Mouse (Mus musculus) lung, adult 2 months (tissue): ENCODE results near the gene Crnn. TPM values are rescaled to one million over a fixed set of nuclear protein-coding genes. Genes with fewer than 3 reads are reported as not detected.

ENCODE experiments used
- DNase-seq: peaks from one replicate; pipeline ENCODE4 v3.0.0; 2022
- H3K4me1 ChIP-seq: fragments of 200-500 bp; 2 replicates; pipeline ENCODE4 v1.6.1; 2011; ENCODE audit warnings: low read length; ENCODE audit not compliant: control insufficient read depth, insufficient read depth
- H3K4me3 ChIP-seq: fragments of 200-500 bp; replicated peaks from 2 replicates; pipeline ENCODE3; 2011; ENCODE audit warnings: low read depth, mild to moderate bottlenecking, control low read depth, low read length; ENCODE audit errors: extremely low read depth
- CTCF ChIP-seq: fragments of 200-500 bp; IDR thresholded peaks from 2 replicates; pipeline ENCODE4 v1.5.1; 2011; ENCODE audit warnings: mild to moderate bottlenecking, low read length, control low read depth; ENCODE audit not compliant: insufficient read depth
- POLR2A ChIP-seq: fragments of 200-500 bp; IDR thresholded peaks from 2 replicates; pipeline ENCODE4 v1.6.1; 2011; ENCODE audit warnings: low read depth, mild to moderate bottlenecking, control low read depth, low read length, borderline replicate concordance; ENCODE audit errors: extremely low read depth
- WGBS: fragments of 180-500 bp; shearing (Covaris S2); methylation state at CpG from one replicate; pipeline ENCODE4 v1.1.7; 2018; 5-methylcytosine and 5-hydroxymethylcytosine counted together
- polyA plus RNA-seq: library from polyadenylated mRNA; depleted of rRNA; stranded (reverse); fragments of >200 nt; gene quantifications from 2 replicates; pipeline ENCODE4 v1.2.3, GENCODE M21; 2012; rRNA removed

Crnn gene
- polyA plus RNA-seq: not detected in 2 replicates

- WGBS: 76% methylated on average over 1 of the region's 1 CpGs
- TF ChIP-seq POLR2A (no peak), CTCF (no peak)
These were observed at the start of gene Crnn for GRCm38 (mm10) chr3:93144510-93145051. Crnn (plus strand) TSS chr3:93144787.

DNA sequence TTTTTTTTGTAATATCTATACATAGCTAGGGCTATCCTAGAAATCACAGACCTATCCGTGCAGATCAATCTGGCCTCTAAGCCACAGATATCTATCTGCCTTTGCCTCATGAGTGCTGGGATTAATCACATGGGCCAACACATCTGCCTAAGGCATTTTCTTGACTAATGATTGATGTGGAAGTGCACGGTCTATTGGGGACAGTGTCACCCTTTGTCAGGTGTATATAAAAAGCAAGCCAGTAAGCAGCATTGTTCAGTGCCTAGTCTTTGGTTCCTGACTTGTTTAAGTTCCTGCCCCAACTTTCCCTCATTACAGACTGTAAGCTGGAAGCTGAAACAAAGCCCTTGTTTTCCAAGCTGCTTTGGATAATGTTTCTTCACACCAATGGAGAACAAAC, 48.1 kb upstream of the Crnn start:
- no peak overlapping the region for H3K4me3 ChIP-seq
- H3K4me1 ChIP-seq: no peaks in the 10 kb centered on the region
- WGBS: 72% methylated on average over 2 of the region's 2 CpGs
- DNase-seq: no peak
- TF ChIP-seq POLR2A (no peak), CTCF (no peak)

More at GRCm38 (mm10) chr3:93144510-93145051, at the start of gene Crnn:
- DNase-seq: no peak
- Histone ChIP-seq H3K4me1 (no peaks in the 10 kb centered on the region), H3K4me3 (no peak within 1 kb of the TSS)

GRCm38 (mm10) chr3:93111668-93112067, 32.9 kb upstream of the Crnn start:
- 37% methylated on average over 5 of the region's 5 CpGs for WGBS
- TF ChIP-seq CTCF (peak; percentile 49), POLR2A (no peak)
- no peaks in the 10 kb centered on the region for H3K4me1 ChIP-seq
- no peak for DNase-seq
- H3K4me3 ChIP-seq: no peak overlapping the region

DNA sequence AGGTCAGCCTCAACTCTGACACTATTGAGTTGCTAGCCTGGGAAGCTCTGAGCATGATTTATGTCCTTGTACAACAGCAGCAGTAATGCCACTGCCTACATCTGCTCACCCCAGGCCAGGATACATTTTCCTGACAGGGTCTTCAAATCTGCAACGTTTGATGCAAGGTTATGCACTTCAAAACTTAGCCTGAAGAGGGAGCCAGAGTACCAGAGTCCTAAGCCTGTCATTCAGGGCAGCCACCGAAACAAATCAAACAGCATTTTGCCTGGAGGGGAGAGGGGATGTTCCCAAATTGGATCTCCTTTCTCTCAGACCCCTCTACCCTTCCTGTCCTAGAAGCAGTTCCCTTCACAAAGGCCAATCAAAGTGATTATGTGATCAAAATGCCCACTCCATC, 30.1 kb upstream of the Crnn start:
- no peaks in the 10 kb centered on the region for H3K4me1 ChIP-seq
- WGBS: 0% methylated on average over 2 of the region's 2 CpGs
- peak; percentile 6 for DNase-seq
- TF ChIP-seq CTCF (peak; percentile 17; the same call in 1 of the 2 replicates), POLR2A (no peak)
- no peak overlapping the region for H3K4me3 ChIP-seq

DNA sequence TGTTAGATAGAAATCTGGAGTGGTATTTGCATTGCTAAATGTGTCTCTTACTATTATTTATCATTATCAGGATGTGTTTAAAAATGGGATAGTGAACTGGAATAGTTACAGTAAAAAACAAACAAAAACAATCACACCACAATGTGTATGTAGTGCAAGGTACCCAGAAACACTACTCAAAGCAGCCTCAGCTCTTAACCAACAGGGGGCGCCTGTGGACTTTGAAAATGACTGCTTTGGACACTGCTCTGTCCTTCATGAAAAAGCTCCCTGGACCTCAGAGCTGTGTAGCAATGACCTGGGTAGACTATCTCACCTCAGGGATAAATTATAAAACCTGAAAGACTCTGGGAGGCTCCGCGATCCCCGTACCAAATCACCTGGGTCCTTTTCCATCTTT, 25.5 kb upstream of the Crnn start:
- 48% methylated on average over 4 of the region's 4 CpGs for WGBS
- TF ChIP-seq POLR2A (no peak), CTCF (no peak)
- DNase-seq: peak; percentile 11
- Histone ChIP-seq H3K4me1 (no peaks in the 10 kb centered on the region), H3K4me3 (no peak overlapping the region)

DNA sequence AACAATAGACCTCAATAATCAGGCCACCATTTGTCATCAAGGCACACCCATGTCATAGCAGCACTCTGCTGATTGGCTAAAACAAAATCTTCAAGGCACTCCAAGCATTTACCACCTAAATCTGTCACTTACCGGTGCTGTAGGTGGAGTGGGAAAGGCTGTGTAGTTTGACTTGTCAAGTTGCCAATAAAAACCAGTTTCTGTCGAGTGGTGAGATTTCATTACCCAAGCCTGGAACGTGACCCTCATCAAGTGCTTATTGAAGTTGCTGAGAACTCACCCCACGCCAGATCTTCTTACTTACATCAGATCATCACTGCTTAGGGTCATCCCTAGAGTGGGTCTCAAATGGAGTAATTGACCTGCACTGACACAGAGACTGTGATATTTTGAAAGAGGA, 16.5 kb upstream of the Crnn start:
- H3K4me3 ChIP-seq: no peak overlapping the region
- 20% methylated on average over 4 of the region's 4 CpGs for WGBS
- TF ChIP-seq CTCF (no peak), POLR2A (no peak)
- no peaks in the 10 kb centered on the region; the same call in 1 of the 2 replicates for H3K4me1 ChIP-seq
- DNase-seq: peak; percentile 28

GRCm38 (mm10) chr3:93129076-93129475, 15.5 kb upstream of the Crnn start:
- H3K4me3 ChIP-seq: no peak overlapping the region
- peak; percentile 11 for DNase-seq
- no peak for TF ChIP-seq POLR2A
- H3K4me1 ChIP-seq: no peaks in the 10 kb centered on the region; the same call in 1 of the 2 replicates
- WGBS: 37% methylated on average over 5 of the region's 5 CpGs

GRCm38 (mm10) chr3:93130460-93130859, 14.1 kb upstream of the Crnn start:
- Histone ChIP-seq H3K4me1 (no peaks in the 10 kb centered on the region; the same call in 1 of the 2 replicates), H3K4me3 (no peak overlapping the region)
- DNase-seq: peak; percentile 31
- TF ChIP-seq POLR2A (no peak), CTCF (peak; percentile 77)
- WGBS: 9% methylated on average over 3 of the region's 3 CpGs

DNA sequence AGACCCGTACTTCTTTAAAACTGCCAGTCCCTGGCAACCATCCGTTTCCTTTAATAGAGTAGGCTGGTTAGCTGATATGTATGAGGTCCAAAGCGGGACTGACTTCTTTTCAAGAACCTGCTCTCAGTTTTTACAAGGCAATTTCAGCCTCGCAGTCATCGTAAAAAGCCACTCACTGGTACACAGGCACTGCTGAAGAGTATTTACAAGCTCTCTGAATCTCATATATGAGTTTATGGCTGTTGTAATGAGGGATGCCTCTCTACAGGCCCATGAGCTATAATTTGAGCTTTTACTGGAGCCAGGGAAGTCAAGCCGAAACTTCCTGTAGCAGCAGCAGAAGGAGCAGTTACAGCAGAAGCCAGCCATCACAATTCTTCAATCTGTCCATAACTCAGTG, 17.9 kb downstream of the Crnn start:
- 78% methylated on average over 6 of the region's 6 CpGs for WGBS
- no peak for TF ChIP-seq CTCF
- no peak for TF ChIP-seq POLR2A
- Histone ChIP-seq H3K4me1 (no peaks in the 10 kb centered on the region), H3K4me3 (no peak overlapping the region)
- no peak for DNase-seq

DNA sequence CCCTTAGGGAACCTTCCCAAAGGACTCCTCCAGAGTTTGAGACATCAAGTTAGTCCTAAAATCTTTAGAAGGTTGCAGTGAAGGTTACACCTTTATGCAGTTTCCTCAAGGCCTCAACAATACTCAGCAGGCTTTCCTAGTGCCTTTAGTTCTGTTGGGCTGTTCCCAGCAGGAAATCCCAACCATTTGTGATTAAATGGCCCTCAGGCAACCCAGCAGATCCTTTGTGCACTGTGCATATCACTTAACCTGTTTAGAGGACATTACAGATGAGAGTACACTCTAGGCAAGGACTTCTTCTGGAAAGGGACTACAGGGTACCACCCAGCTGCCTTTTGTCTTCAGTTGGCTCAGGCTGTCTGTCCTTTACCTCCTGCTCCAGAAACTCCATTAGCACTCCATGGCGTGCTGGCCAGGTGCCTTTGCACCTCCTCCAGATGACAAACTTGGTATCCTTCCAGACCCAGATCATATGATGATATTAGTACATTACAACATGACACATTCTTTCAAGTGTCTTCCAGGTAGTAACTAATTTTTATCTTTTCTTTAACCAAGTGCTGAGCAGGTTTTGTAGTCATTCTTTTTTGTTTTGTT, 18.5 kb downstream of the Crnn start:
- WGBS: 57% methylated on average over 1 of the region's 1 CpGs
- TF ChIP-seq CTCF: no peak
- TF ChIP-seq POLR2A: no peak
- H3K4me1 ChIP-seq: no peaks in the 10 kb centered on the region
- DNase-seq: no peak
- no peak overlapping the region for H3K4me3 ChIP-seq

DNA sequence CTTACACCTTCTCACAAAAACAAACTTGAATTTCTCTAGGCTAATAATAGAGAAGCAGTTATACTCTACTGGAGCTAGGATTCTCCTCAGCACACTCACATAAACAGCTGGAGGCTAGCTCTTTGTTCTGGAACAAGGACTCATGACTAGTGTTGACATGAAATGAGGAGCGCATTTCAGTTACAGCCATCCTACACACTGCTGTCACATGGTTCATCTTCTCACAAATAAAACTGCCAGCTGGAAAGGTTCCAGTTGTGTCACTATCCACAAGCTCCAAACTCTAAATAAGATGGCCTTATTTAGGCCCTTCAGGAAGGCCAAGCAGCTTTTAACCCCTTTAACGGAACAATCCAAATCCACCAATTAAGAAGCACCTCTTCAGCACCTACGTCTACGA, 36.3 kb downstream of the Crnn start:
- 80% methylated on average over 4 of the region's 4 CpGs for WGBS
- no peak overlapping the region for H3K4me3 ChIP-seq
- H3K4me1 ChIP-seq: no peaks in the 10 kb centered on the region
- TF ChIP-seq POLR2A: no peak
- TF ChIP-seq CTCF: no peak
- DNase-seq: no peak
